Mouse (Mus musculus): Measurements from ENCODE around the gene Nutf2. TPM values are rescaled to one million over a fixed set of nuclear protein-coding genes. Genes with fewer than 3 reads are reported as not detected.

The Nutf2 gene
- polyA plus RNA-seq, 1 experiment from 2014 or later: 329 TPM

DNA sequence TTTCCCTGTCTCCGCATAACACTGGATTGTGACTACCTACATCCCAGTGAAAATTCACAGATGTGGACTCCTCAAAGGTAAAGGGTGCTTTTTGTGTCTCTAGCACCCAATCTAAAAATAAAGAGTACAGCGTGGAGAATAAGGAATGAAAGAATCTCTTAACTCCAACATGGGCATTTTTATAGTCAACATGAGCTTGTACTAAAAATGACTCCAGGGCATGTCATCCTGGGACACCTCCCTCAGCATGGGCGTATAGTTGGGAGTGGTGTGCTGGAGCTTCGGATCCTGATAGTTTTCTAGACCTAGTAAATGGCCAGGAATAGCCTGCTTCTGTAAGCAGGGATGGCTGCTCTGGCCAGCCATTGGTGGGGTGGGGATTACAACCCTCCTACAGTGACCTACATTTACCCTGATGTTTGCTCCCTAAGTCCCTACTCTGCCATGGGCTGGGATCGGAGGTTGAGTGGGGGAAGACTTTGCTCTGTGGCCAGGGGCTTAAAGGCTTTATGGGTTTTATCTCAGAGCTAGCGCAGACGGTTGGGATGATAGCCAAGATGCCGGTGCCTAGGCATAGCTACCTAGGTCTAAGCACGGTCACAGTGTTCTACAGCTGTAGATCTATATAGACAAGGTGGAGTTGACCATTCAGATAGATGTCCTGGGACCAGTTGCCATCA lies 37.6 kb downstream of the Nutf2 start:
- 87% methylated on average over 9 of the region's 9 CpGs for WGBS
- no peak for ATAC-seq (ENCODE audit: low FRiP score, low TSS enrichment)
- Histone ChIP-seq H3K4me1 (ENCODE audit: control insufficient read depth, insufficient read depth, low read length) (0 out of 2 replicates have a peak, but pooled peaks cover 3% of the 10 kb centered on the region), H3K9me3 (ENCODE audit: control insufficient read depth, low read length) (no peaks in the 10 kb centered on the region), H3K4me3 (ENCODE audit: low read length) (no peak overlapping the region), H3K27ac (ENCODE audit: low read depth, low read length) (no peak overlapping the region), H3K36me3 (ENCODE audit: control insufficient read depth, insufficient read depth, low read length) (no peaks in the 10 kb centered on the region; the same call in 1 of the 2 replicates), H3K27me3 (ENCODE audit: control insufficient read depth, insufficient read depth, low read length) (no peaks in the 10 kb centered on the region), H3K9ac (ENCODE audit: low read depth, low read length) (no peak overlapping the region), H3K4me2 (replicated peaks; ENCODE audit: low read depth, low read length) (no peak overlapping the region)

DNA sequence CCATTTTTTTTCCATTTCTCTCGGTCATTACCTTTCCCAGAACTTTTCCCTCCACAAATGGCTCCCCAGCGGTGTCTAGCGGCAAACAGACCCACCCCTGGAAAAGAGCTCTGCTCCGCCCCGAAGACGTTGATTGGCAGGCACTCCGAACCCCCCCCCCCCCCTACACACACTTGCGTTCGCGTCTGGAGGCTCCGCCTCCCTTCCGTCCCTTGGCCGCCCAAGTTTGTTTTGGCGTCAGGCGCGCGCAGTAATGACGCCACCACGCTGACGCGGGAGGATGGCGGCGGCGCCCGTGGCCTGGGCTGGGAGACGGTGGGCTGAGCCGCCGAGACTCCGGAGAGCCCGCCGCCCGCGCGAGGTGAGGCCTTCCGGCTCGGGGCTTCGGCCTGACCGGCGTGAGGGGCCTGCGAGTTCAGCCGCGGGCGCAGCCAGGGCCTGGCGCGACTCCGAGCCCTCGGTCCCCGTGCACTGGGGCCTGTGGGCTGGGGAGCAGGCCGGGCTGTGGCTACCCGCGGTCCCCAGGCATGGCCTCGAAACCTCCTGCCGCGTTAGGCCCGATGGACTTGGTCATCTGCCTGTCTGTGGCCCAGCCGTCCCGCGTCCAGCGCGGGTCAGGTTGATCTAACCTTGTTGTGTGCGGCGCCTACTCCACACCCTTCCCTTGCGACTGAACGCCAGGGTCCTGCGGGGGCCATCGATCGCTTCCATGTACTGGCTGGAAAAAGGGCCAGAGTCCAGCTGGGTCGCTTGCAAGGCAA lies 40.0 kb downstream of the Nutf2 start, which contains the start of gene Pskh1:
TSS of gene Pskh1 (plus strand) at position 262 of the 761 bp plus-strand sequence.
- no peaks in the 10 kb centered on the region for H3K27me3 ChIP-seq (ENCODE audit: control insufficient read depth, insufficient read depth, low read length)
- no peaks in the 10 kb centered on the region for H3K9me3 ChIP-seq (ENCODE audit: control insufficient read depth, low read length)
- under 1% methylated on average over 61 of the region's 68 CpGs for WGBS
- H3K27ac ChIP-seq (ENCODE audit: low read depth, low read length): peak within 1 kb of the TSS; percentile 88
- peak within 1 kb of the TSS; percentile 75 for H3K4me2 ChIP-seq (replicated peaks; ENCODE audit: low read depth, low read length)
- H3K36me3 ChIP-seq (ENCODE audit: control insufficient read depth, insufficient read depth, low read length): no peaks in the 10 kb centered on the region
- peak within 1 kb of the TSS; percentile 98 for H3K9ac ChIP-seq (ENCODE audit: low read depth, low read length)
- ATAC-seq (ENCODE audit: low FRiP score, low TSS enrichment): peak; percentile 93
- H3K4me1 ChIP-seq (ENCODE audit: control insufficient read depth, insufficient read depth, low read length): 0 out of 2 replicates have a peak, but pooled peaks cover 3% of the 10 kb centered on the region
- peak within 1 kb of the TSS; percentile 95 for H3K4me3 ChIP-seq (ENCODE audit: low read length)

DNA sequence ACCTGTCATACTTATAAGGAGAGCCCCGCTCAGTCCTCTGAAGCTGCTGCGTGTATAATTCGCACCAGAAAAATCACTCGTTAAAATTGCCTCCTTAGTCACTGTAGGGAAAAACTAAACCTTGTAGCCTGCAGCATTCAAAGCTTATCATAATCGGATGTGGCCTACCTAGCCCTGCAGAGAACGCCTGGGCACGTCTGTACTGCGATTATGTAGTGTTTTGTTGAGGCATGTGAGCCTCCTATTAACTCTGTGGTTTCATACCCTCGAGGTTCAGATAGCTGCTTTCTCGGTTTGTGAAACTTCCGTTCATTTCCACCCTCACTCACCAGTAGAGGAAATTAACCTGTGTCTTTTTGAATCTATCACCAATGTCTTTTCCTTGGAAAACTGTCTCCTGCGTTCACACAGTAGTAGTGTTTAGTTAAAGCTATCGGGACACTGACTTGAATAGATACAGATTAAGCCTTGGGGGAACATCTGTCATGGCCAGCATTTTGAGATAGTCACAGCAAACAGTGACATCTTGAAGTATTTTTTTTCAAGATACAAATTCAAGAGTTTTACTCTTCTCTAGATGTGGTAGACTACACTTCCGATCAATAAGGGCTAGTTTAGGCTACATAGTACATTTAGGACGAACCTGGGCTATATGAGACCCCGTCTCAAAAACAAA lies 40.7 kb downstream of the Nutf2 start:
- peak overlapping the region; percentile 95 for H3K4me3 ChIP-seq (ENCODE audit: low read length)
- no peaks in the 10 kb centered on the region for H3K9me3 ChIP-seq (ENCODE audit: control insufficient read depth, low read length)
- 33% methylated on average over 16 of the region's 16 CpGs for WGBS
- H3K4me2 ChIP-seq (replicated peaks; ENCODE audit: low read depth, low read length): peak overlapping the region; percentile 75
- H3K9ac ChIP-seq (ENCODE audit: low read depth, low read length): peak overlapping the region; percentile 98
- peak overlapping the region; percentile 88; the same call in 1 of the 2 replicates for H3K27ac ChIP-seq (ENCODE audit: low read depth, low read length)
- no peaks in the 10 kb centered on the region for H3K27me3 ChIP-seq (ENCODE audit: control insufficient read depth, insufficient read depth, low read length)
- H3K36me3 ChIP-seq (ENCODE audit: control insufficient read depth, insufficient read depth, low read length): no peaks in the 10 kb centered on the region
- H3K4me1 ChIP-seq (ENCODE audit: control insufficient read depth, insufficient read depth, low read length): 0 out of 2 replicates have a peak, but pooled peaks cover 3% of the 10 kb centered on the region
- ATAC-seq (ENCODE audit: low FRiP score, low TSS enrichment): no peak

DNA sequence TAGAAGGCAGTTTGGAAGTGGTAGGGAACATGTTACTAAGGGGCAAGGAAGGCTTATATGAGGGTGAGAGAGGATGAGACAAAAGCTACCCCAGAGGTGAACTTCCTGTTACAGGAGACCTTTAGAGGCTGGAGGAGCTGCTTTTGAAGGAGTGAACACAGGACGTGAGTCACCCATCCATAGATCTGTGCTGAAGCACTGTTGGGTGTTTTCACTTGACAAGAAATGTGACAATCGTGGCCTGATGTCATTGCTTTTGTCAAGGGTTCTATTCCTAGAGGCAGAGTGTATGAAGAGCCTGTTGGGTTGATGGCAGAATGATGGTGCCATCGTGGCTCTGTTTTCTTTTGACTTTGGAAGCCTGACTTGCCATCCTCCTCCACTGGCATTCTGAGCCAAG lies 59.0 kb downstream of the Nutf2 start:
- Histone ChIP-seq H3K4me1 (ENCODE audit: control insufficient read depth, insufficient read depth, low read length) (no peaks in the 10 kb centered on the region), H3K9ac (ENCODE audit: low read depth, low read length) (no peak overlapping the region), H3K36me3 (ENCODE audit: control insufficient read depth, insufficient read depth, low read length) (peaks cover 21% of the 10 kb centered on the region; the same call in 1 of the 2 replicates), H3K4me3 (ENCODE audit: low read length) (no peak overlapping the region), H3K27ac (ENCODE audit: low read depth, low read length) (no peak overlapping the region), H3K4me2 (replicated peaks; ENCODE audit: low read depth, low read length) (no peak overlapping the region), H3K27me3 (ENCODE audit: control insufficient read depth, insufficient read depth, low read length) (no peaks in the 10 kb centered on the region), H3K9me3 (ENCODE audit: control insufficient read depth, low read length) (no peaks in the 10 kb centered on the region)
- WGBS: 86% methylated on average over 3 of the region's 3 CpGs
- ATAC-seq (ENCODE audit: low FRiP score, low TSS enrichment): no peak

DNA sequence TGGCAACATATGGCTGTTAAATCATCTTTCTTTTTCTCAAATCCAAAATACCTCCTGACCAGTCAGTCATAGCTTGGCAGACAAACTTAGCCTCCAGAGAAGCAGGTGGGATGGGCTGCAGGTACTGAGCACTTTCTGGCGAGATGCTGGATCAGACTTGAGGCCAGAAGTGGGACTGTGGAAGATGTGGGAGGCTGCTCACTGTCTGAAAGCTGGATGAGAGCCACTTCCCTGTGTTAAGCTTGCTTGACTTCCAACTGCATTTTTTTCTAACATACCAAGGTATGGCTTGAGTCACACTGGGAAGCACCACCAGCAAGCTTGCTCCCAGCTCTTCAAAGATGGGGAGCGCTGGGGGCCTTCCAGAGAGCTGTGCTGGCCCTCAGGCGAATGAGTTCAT lies 64.7 kb downstream of the Nutf2 start:
- H3K9ac ChIP-seq (ENCODE audit: low read depth, low read length): no peak overlapping the region
- ATAC-seq (ENCODE audit: low FRiP score, low TSS enrichment): no peak
- H3K4me2 ChIP-seq (replicated peaks; ENCODE audit: low read depth, low read length): no peak overlapping the region
- H3K4me1 ChIP-seq (ENCODE audit: control insufficient read depth, insufficient read depth, low read length): no peaks in the 10 kb centered on the region
- no peaks in the 10 kb centered on the region for H3K27me3 ChIP-seq (ENCODE audit: control insufficient read depth, insufficient read depth, low read length)
- H3K27ac ChIP-seq (ENCODE audit: low read depth, low read length): no peak overlapping the region
- H3K4me3 ChIP-seq (ENCODE audit: low read length): no peak overlapping the region
- no peaks in the 10 kb centered on the region for H3K9me3 ChIP-seq (ENCODE audit: control insufficient read depth, low read length)
- peaks cover 17% of the 10 kb centered on the region for H3K36me3 ChIP-seq (ENCODE audit: control insufficient read depth, insufficient read depth, low read length)
- WGBS: 77% methylated on average over 3 of the region's 3 CpGs

Other genes with a start within 250 kb of the Nutf2 start
- gene Ctcf, start 224.0 kb upstream of the Nutf2 start, polyA plus RNA-seq (2014; fragmentation: Nextera tagmentation; extraction: Ambion mirVana): 73.0 and 139 TPM in 2 replicates
- 1.3 and 1.4 TPM in 2 replicates for gene Agrp, start 223.2 kb upstream of the Nutf2 start, polyA plus RNA-seq (2014; fragmentation: Nextera tagmentation; extraction: Ambion mirVana)
- 0.33 and 0.65 TPM in 2 replicates for gene Carmil2, start 174.3 kb upstream of the Nutf2 start, polyA plus RNA-seq (2014; fragmentation: Nextera tagmentation; extraction: Ambion mirVana)
- gene Acd, start 159.5 kb upstream of the Nutf2 start, polyA plus RNA-seq (2014; fragmentation: Nextera tagmentation; extraction: Ambion mirVana): 50.3 and 62.0 TPM in 2 replicates
- gene Pard6a, start 159.4 kb upstream of the Nutf2 start, polyA plus RNA-seq (2014; fragmentation: Nextera tagmentation; extraction: Ambion mirVana): 15.6 and 16.1 TPM in 2 replicates
- gene 4933405L10Rik, start 152.9 kb upstream of the Nutf2 start, polyA plus RNA-seq (2014; fragmentation: Nextera tagmentation; extraction: Ambion mirVana): 0.16 TPM in 1 of 2 replicates, not detected in the other
- 33.0 and 36.2 TPM in 2 replicates for gene Enkd1, start 152.4 kb upstream of the Nutf2 start, polyA plus RNA-seq (2014; fragmentation: Nextera tagmentation; extraction: Ambion mirVana)
- 11.9 and 15.8 TPM in 2 replicates for gene Gfod2, start 101.9 kb upstream of the Nutf2 start, polyA plus RNA-seq (2014; fragmentation: Nextera tagmentation; extraction: Ambion mirVana)
- 13.6 and 14.9 TPM in 2 replicates for gene Ranbp10, start 33.2 kb upstream of the Nutf2 start, polyA plus RNA-seq (2014; fragmentation: Nextera tagmentation; extraction: Ambion mirVana)
- gene Tsnaxip1, start 32.8 kb upstream of the Nutf2 start, polyA plus RNA-seq (2014; fragmentation: Nextera tagmentation; extraction: Ambion mirVana): 0.14 and 0.27 TPM in 2 replicates
- 31.1 and 41.0 TPM in 2 replicates for gene Cenpt, start 7.3 kb upstream of the Nutf2 start, polyA plus RNA-seq (2014; fragmentation: Nextera tagmentation; extraction: Ambion mirVana)
- 57.2 and 65.0 TPM in 2 replicates for gene Thap11, start 5.4 kb upstream of the Nutf2 start, polyA plus RNA-seq (2014; fragmentation: Nextera tagmentation; extraction: Ambion mirVana)
- gene Edc4, start 20.3 kb downstream of the Nutf2 start, polyA plus RNA-seq (2014; fragmentation: Nextera tagmentation; extraction: Ambion mirVana): 34.9 and 49.7 TPM in 2 replicates
- 1.0 and 1.1 TPM in 2 replicates for gene Nrn1l, start 33.0 kb downstream of the Nutf2 start, polyA plus RNA-seq (2014; fragmentation: Nextera tagmentation; extraction: Ambion mirVana)
- 20.5 and 34.5 TPM in 2 replicates for gene Pskh1, start 39.9 kb downstream of the Nutf2 start, polyA plus RNA-seq (2014; fragmentation: Nextera tagmentation; extraction: Ambion mirVana)
- 1.5 and 2.0 TPM in 2 replicates for gene Ctrl, start 73.3 kb downstream of the Nutf2 start, polyA plus RNA-seq (2014; fragmentation: Nextera tagmentation; extraction: Ambion mirVana)
- 38.7 and 47.6 TPM in 2 replicates for gene Psmb10, start 77.9 kb downstream of the Nutf2 start, polyA plus RNA-seq (2014; fragmentation: Nextera tagmentation; extraction: Ambion mirVana)
- gene Lcat, start 82.8 kb downstream of the Nutf2 start, polyA plus RNA-seq (2014; fragmentation: Nextera tagmentation; extraction: Ambion mirVana): 0.89 and 1.6 TPM in 2 replicates
- gene Slc12a4, start 105.5 kb downstream of the Nutf2 start, polyA plus RNA-seq (2014; fragmentation: Nextera tagmentation; extraction: Ambion mirVana): 16.8 and 21.8 TPM in 2 replicates
- not detected in 2 replicates for gene Dpep3, start 118.8 kb downstream of the Nutf2 start, polyA plus RNA-seq (2014; fragmentation: Nextera tagmentation; extraction: Ambion mirVana)
- 18.3 and 19.9 TPM in 2 replicates for gene Dus2, start 130.8 kb downstream of the Nutf2 start, polyA plus RNA-seq (2014; fragmentation: Nextera tagmentation; extraction: Ambion mirVana)
- gene Dpep2nb, start 145.4 kb downstream of the Nutf2 start, polyA plus RNA-seq (2014; fragmentation: Nextera tagmentation; extraction: Ambion mirVana): 0.22 TPM in 1 of 2 replicates, not detected in the other
- 13.4 and 19.8 TPM in 2 replicates for gene Ddx28, start 151.3 kb downstream of the Nutf2 start, polyA plus RNA-seq (2014; fragmentation: Nextera tagmentation; extraction: Ambion mirVana)
- 8.9 and 10.3 TPM in 2 replicates for gene Nfatc3, start 198.3 kb downstream of the Nutf2 start, polyA plus RNA-seq (2014; fragmentation: Nextera tagmentation; extraction: Ambion mirVana)